Mouse (Mus musculus): ENCODE data around the gene Iffo2.
"Not testable (repeated sequence)": the region's sequence is repeated elsewhere in the genome, so short reads cannot be mapped to it uniquely, and the experiment has no call there.

Iffo2 gene

DNA sequence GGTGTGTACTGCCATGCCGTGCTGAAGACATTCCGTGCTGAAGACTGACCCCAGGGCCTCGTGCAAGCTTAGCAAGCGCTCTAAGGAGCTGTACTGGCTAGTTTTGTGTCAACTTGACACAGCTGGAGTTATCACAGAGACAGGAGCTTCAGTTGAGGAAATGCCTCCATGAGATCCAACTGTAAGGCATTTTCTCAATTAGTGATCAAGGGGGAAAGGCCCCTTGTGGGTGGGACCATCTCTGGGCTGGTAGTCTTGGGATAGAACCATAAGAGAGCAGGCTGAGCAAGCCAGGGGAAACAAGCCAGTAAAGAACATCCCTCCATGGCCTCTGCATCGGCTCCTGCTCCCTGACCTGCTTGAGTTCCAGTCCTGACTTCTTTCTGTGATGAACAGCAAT lies at the start of gene Iffo2:
TSS of gene Iffo2 (plus strand) at position 301 of the 400 bp plus-strand sequence.
- DNase-seq (ENCODE audit: low spot score) = not testable (repeated sequence)

DNA sequence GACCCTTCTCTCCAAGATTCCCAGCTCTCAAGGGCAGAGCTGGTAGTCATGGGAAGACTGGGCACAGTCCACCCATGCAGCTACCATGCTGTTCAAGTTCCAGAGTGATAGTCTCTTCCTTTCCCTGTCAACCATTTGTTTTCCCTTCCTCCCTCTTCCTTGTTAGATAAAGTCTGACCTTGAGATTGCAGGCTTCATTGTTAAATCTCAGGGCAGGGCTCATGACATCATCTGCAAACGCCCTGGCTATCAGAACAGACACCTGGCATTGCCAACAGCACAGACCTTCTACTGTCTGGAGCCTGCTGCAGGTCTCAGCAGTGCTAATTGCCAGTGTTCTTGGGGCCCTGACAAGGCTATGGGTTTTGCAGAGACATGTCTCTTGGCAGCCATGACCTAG lies 48.9 kb upstream of the Iffo2 start:
- no peak for DNase-seq (ENCODE audit: low spot score)

DNA sequence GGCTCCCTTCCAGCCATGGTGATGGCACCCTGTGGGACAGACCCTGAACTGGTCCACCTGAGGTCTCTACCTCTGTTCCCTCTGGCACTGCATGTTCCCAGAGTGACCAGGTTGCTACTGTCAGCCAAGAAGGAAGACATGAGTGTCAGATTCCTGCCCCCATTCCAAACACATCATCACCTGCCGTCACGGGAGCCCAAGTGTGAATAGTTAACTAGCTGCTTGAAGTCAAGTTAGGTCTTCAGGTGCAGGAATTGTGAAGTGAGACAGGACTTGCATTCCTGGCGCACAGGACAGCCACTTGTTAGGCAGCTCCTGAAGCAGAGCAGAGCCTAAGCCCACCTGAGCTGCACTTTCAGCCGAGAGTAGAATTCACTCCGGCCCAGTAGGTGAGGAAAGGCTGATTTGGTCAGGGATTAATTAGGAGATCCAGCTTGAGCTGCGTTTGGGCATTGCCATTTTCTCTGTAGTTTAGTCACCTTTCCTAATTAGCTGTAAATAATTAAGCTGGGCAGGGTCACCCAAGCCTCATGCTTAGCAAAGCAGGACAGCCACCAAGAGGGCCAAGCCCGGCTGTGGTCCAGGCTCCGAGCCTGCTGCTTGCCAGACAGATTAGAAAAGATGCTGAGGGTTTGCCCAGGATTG lies 46.8 kb upstream of the Iffo2 start:
- DNase-seq (ENCODE audit: low spot score) = no peak

GRCm38 (mm10) chr4:139484496-139484895 lies 45.9 kb upstream of the Iffo2 start:
- no peak for DNase-seq (ENCODE audit: low spot score)

GRCm38 (mm10) chr4:139487085-139487484 lies 43.3 kb upstream of the Iffo2 start:
- no peak for DNase-seq (ENCODE audit: low spot score)

GRCm38 (mm10) chr4:139488325-139488724 lies 42.0 kb upstream of the Iffo2 start:
- no peak for DNase-seq (ENCODE audit: low spot score)

DNA sequence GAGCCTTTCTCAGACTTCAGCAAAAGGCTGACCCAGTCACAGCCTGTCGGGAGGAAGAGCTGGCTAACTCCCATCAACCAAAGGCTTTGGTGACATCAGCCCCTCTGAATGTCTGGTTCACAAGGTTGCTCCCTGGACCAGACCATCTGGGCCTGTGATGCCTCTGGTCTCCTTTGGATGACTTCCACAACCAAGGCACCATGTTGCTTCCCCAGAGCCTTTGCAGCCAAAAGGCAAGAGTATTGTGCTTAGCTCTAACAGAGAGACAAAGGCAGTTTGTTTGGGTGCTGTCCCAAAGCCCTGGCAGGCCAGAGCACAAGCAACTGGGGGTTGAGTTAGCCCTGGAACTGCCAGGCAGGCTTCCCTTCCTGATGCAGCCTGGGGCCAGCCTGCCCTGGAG lies 40.4 kb upstream of the Iffo2 start:
- DNase-seq (ENCODE audit: low spot score) = no peak

DNA sequence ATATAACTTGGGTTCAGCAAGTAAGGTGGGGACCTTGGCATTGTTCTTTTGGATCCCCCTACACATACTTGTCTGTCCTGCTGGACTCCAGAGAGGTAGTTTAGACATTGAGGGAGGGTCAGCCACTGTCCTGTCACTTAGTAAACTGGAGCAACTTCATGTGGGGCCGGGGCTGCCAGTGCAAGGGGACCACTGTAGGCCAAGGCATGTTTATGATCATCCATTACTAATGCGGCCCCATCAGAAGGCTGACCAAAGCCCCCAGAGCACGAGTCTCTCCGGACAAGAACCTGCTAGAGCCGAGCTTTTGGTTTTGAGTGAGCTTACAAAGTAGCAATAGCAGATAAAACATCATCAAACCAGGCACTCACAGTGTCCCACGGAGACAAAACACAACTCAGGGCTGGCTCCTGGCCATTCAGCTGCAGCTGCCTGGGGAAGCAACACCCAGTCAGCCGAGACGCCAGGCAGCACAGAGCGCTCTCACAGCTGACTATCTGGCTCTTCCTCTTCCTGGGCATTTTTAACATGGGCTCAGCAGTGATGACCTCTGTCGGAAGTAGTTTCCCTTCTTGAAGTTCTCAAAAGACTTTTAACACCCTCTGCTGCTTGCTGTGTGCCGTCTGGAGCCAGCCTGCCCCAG lies 39.8 kb upstream of the Iffo2 start:
- DNase-seq (ENCODE audit: low spot score) = peak; percentile 67

DNA sequence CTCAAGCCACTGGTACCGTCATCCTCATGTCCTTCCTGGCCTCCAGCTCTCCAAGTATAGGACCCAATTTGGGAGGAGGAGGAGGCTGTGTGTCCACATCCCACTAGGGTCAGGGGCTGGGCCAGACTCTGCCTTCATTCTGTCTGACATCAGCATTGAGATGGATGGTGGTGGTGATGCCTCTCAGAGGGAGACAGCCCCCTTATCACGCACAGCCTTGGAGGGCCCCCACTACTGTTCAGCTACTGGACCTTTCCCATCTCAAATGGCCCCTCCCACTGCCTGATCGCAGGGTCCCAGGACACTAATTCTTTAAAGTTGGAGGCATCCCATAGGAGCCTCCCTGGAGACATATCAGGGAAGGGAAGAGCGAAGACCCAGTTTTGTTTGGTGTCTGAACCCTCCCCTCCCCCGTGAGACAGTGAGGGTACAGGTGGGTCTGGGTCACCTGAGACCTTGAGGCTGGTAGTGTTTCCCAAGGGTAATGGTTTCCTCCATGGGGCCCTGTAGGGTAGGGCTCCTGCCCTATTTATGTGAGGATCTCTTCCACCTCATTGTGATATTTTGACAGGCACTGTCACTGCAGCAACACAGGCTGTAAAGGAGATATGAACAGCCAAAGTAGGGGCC lies 38.7 kb upstream of the Iffo2 start:
- DNase-seq (ENCODE audit: low spot score) = no peak

DNA sequence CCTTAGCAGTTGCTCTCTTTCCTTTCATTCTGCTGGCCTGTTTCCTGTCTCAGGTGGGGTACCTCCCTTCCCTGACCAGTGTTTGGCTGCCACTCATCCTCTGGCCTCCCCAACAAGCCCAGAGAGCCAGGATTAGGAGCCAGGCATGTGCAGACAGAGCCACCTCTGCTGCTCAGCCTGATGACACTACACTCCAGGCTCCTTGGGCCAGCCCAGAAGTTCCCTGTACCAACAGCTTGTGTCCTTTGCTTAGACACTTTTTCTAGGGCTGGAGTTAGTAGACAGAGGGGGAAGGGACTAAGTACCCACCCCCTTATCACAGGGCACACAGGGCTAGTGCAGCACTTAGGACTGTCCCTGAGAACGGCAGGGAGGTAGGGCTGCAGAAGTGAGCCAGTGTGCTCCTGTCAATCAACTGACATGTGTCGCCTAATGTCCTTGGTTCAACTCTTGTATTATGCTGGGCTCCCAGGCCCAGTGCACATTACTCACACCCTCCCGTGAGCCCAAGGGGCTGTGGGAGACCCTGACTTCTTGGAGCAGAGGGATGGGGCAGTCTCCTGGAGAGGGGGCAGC lies 38.0 kb upstream of the Iffo2 start:
- DNase-seq (ENCODE audit: low spot score) = no peak

- DNase-seq (ENCODE audit: low spot score) = no peak
Measured at GRCm38 (mm10) chr4:139493227-139494025, 36.9 kb upstream of the Iffo2 start.

- no peak for DNase-seq (ENCODE audit: low spot score)
Measured at GRCm38 (mm10) chr4:139500814-139501213, 29.5 kb upstream of the Iffo2 start.

DNA sequence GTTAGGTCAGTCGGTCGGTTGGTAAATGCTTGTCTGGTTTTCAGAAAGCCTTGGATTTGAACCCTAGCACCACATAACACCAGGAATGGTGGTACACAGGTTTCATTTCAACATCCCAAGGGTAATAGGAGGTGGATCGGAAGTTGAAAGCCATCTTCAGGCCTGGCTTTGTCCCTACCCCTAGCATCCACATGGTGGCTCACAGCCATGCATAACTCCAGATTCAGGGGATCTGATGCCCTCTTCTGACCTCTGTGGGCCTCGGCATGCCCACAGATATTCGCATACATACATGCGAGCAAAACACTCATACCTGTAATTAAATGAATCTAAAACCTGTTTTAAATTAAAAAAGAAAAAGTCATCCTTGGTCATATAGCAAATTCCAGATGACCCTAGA lies 28.6 kb upstream of the Iffo2 start:
- no peak for DNase-seq (ENCODE audit: low spot score)

DNA sequence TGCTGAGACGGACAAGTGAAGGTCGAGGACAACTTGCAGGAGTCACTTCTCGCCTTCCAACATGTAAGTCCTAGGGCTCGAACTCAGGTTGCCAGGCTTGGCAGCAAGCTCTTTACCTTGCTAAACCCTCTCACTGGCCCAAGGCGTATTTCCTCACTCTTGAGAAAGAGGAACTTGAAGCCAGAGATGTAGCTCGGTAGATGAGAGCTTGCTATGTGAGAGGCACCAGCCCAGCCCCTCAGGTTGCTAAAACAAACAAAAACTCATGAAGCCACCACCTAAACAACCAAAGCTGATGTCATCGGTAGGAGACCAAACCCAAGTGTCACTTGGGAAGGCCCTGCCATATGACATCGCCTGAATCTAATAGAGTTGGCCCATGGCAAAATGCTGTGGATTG lies 26.4 kb upstream of the Iffo2 start:
- DNase-seq (ENCODE audit: low spot score) = no peak

DNA sequence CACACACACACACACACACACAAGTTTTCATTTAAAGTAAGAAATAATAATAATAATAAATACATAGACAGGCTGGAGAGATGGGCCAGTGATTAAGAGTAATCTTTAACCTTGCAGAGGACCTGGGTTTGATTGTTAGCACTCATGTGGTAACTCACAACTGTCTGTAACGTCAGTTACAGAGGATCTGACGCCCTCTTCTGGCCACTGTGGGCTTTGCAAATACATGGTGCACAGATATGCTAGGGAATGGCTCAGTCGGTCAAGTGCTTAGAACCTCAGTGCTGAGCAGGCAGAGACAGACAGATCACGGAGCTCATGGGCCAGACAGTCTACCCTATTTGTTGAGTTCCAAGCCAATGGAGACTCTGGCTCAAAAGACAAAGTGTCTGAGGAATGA lies 24.6 kb upstream of the Iffo2 start:
- no peak for DNase-seq (ENCODE audit: low spot score)

DNA sequence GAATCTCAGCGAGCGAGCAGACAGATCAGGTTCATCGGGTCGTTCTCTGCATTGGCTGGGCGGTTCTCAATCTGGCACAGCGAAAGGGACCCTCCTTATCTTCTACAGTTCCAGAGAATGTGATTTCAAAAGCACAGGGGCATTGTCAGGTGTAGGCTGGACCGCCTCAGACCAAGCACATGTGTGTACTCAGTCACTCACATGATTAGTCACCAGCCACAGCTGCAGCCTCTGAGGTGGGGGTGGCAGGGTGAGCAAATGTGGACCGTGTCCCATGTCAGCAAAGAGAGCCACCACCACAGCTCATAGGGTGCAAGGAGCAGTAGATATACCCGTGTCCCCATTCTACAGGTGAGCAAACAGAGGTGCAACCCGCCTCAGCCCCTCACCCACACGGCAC lies 23.6 kb upstream of the Iffo2 start:
- no peak for DNase-seq (ENCODE audit: low spot score)

DNA sequence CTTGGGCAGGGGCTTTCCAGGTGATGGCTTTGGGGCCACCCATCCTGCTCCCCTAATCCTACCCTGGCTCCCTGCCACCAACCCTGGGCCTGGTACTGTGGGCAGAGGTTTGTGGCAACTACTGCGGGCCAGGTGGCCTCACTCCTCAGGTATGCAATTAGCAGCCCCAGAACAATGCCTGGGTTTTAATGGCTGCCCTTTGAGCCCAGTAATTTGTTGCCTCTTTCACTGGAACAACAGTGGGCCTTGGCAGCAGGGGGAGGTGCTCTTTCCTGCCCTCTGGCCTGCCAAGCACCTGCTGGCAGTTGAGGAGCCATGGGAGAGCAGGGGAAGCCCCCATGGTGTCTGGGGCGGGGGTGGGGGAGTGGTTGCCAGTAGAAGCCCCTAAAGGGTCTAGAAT lies 21.3 kb upstream of the Iffo2 start:
- no peak for DNase-seq (ENCODE audit: low spot score)

DNA sequence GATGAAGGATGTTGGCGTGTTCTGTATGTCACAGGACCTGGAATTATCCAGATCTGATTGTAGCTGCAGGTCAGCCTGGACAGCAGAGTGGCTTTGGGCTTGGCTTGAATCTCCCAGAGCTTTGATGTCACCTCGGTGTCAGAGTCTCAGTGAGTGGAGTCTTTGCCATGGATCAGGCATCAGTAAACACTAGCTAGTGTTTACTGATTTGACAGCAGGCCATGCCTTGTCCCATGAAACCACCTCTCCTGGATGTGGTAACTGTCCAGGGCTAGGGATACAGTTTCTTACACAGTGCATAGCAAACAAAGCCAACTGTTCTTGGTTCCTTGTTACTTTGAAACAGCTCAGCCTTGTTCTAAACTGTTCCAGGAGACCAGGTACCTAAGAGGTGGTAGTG lies 18.8 kb upstream of the Iffo2 start:
- DNase-seq (ENCODE audit: low spot score) = no peak

GRCm38 (mm10) chr4:139512985-139513384 lies 17.4 kb upstream of the Iffo2 start:
- no peak for DNase-seq (ENCODE audit: low spot score)

GRCm38 (mm10) chr4:139519221-139519620 lies 11.1 kb upstream of the Iffo2 start:
- DNase-seq (ENCODE audit: low spot score) = no peak

GRCm38 (mm10) chr4:139521926-139522325 lies 8.4 kb upstream of the Iffo2 start:
- DNase-seq (ENCODE audit: low spot score) = no peak

- DNase-seq (ENCODE audit: low spot score) = no peak
Measured at GRCm38 (mm10) chr4:139526475-139526874, 3.9 kb upstream of the Iffo2 start.

Data from ovary, adult 18-20 months (tissue).